Mouse (Mus musculus) liver, embryonic 16.5 days (tissue): Measurements from ENCODE around the gene Tmem196. TPM values are rescaled to one million over a fixed set of nuclear protein-coding genes. Genes with fewer than 3 reads are reported as not detected.

ENCODE experiments used
- ATAC-seq: fragments of 200-750 bp; cut with Nextera tagmentation; 2 replicates; pipeline ENCODE4 v1.8.0; 2017; ENCODE audit warnings: low read depth, mild to moderate bottlenecking, moderate number of reproducible peaks, moderate library complexity
- H3K27ac ChIP-seq: fragments of 300-500 bp; sonication (generic); 2 replicates; pipeline ENCODE4 v1.5.1; 2014; ENCODE audit warnings: mild to moderate bottlenecking, low read length
- H3K27me3 ChIP-seq: fragments of 300-500 bp; sonication (generic); 2 replicates; pipeline ENCODE4 v1.6.1; 2014; ENCODE audit warnings: low read depth, low read length, mixed read lengths; ENCODE audit not compliant: control insufficient read depth, insufficient read depth
- H3K36me3 ChIP-seq: fragments of 300-500 bp; sonication (generic); 2 replicates; pipeline ENCODE4 v1.6.1; 2014; ENCODE audit warnings: mild to moderate bottlenecking; ENCODE audit not compliant: control insufficient read depth, insufficient read depth
- H3K4me1 ChIP-seq: fragments of 300-500 bp; sonication (generic); 2 replicates; pipeline ENCODE4 v1.6.1; 2014; ENCODE audit warnings: low read depth, low read length, mixed read lengths; ENCODE audit not compliant: control insufficient read depth
- H3K4me2 ChIP-seq: fragments of 300-500 bp; sonication (generic); 2 replicates; pipeline ENCODE4 v1.6.1; 2014; ENCODE audit warnings: low read depth, low read length, mixed read lengths
- H3K4me3 ChIP-seq: fragments of 300-500 bp; sonication (generic); 2 replicates; pipeline ENCODE4 v1.5.1; 2014; ENCODE audit warnings: low read depth, mild to moderate bottlenecking, low read length
- H3K9ac ChIP-seq: fragments of 300-500 bp; sonication (generic); 2 replicates; pipeline ENCODE4 v1.6.1; 2014; ENCODE audit warnings: low read depth, low read length
- H3K9me3 ChIP-seq: fragments of 300-500 bp; sonication (generic); replicated peaks from 2 replicates; pipeline ENCODE4 v1.6.1; 2016; ENCODE audit warnings: low read length; ENCODE audit not compliant: control insufficient read depth
- WGBS: fragments of 180-500 bp; shearing (Covaris S2); extraction: QIAGEN DNeasy Blood & Tissue Kit; methylation state at CpG from one replicate; pipeline ENCODE4 v1.1.7; 2014; ENCODE audit not compliant: insufficient replicate concordance; 5-methylcytosine and 5-hydroxymethylcytosine counted together
- polyA plus RNA-seq: library from polyadenylated mRNA; unstranded; fragments of >200 nt; fragmentation: Nextera tagmentation; extraction: Ambion mirVana; gene quantifications from 2 replicates; pipeline ENCODE4 v1.2.1, GENCODE M21; 2015

Gene Tmem196
- polyA plus RNA-seq, result not detected in 2 replicates

- Histone ChIP-seq H3K4me2 (no peak within 1 kb of the TSS), H3K9me3 (no peaks in the 10 kb centered on the region), H3K9ac (no peak within 1 kb of the TSS), H3K27me3 (peaks cover 8% of the 10 kb centered on the region), H3K36me3 (no peaks in the 10 kb centered on the region), H3K4me3 (no peak within 1 kb of the TSS), H3K4me1 (no peaks in the 10 kb centered on the region), H3K27ac (no peak within 1 kb of the TSS)
- no peak for ATAC-seq
- 3% methylated on average over 25 of the region's 25 CpGs for WGBS
Measured at GRCm38 (mm10) chr12:119945589-119946310, at the start of gene Tmem196. TSS of gene Tmem196 (plus strand) at chr12:119945822.

GRCm38 (mm10) chr12:119946311-119946692, 680 bp downstream of the Tmem196 start:
- 5% methylated on average over 14 of the region's 14 CpGs for WGBS
- peaks cover 8% of the 10 kb centered on the region for H3K27me3 ChIP-seq
- no peaks in the 10 kb centered on the region for H3K9me3 ChIP-seq
- H3K36me3 ChIP-seq, result no peaks in the 10 kb centered on the region
- H3K9ac ChIP-seq, result no peak overlapping the region
- H3K27ac ChIP-seq, result no peak overlapping the region
- H3K4me2 ChIP-seq, result no peak overlapping the region
- H3K4me1 ChIP-seq, result no peaks in the 10 kb centered on the region
- 0 out of 2 replicates have a peak, but pooled peaks have one; percentile 24 for ATAC-seq
- no peak overlapping the region for H3K4me3 ChIP-seq

- H3K9ac ChIP-seq, result no peak overlapping the region
- WGBS, result 57% methylated on average over 3 of the region's 3 CpGs
- no peak overlapping the region for H3K4me2 ChIP-seq
- H3K4me1 ChIP-seq, result no peaks in the 10 kb centered on the region
- no peaks in the 10 kb centered on the region for H3K9me3 ChIP-seq
- no peak overlapping the region for H3K27ac ChIP-seq
- no peaks in the 10 kb centered on the region for H3K27me3 ChIP-seq
- H3K4me3 ChIP-seq, result no peak overlapping the region
- H3K36me3 ChIP-seq, result no peaks in the 10 kb centered on the region
- ATAC-seq, result no peak
Measured at GRCm38 (mm10) chr12:119957041-119957440, 11.4 kb downstream of the Tmem196 start.

- WGBS, result 36% methylated on average over 1 of the region's 1 CpGs
- Histone ChIP-seq H3K4me1 (no peaks in the 10 kb centered on the region), H3K9ac (no peak overlapping the region), H3K27me3 (no peaks in the 10 kb centered on the region), H3K36me3 (no peaks in the 10 kb centered on the region), H3K27ac (no peak overlapping the region), H3K9me3 (no peaks in the 10 kb centered on the region), H3K4me2 (no peak overlapping the region), H3K4me3 (no peak overlapping the region)
- no peak for ATAC-seq
Measured at GRCm38 (mm10) chr12:119960730-119961129, 15.1 kb downstream of the Tmem196 start.

- no peak overlapping the region for H3K9ac ChIP-seq
- H3K4me3 ChIP-seq, result no peak overlapping the region
- no peak for ATAC-seq
- no peak overlapping the region for H3K27ac ChIP-seq
- H3K4me2 ChIP-seq, result no peak overlapping the region
- H3K4me1 ChIP-seq, result no peaks in the 10 kb centered on the region
- no peaks in the 10 kb centered on the region for H3K27me3 ChIP-seq
- no peaks in the 10 kb centered on the region for H3K9me3 ChIP-seq
- H3K36me3 ChIP-seq, result no peaks in the 10 kb centered on the region
Measured at GRCm38 (mm10) chr12:119965373-119965772, 19.8 kb downstream of the Tmem196 start.

GRCm38 (mm10) chr12:119970068-119970467, 24.4 kb downstream of the Tmem196 start:
- no peak overlapping the region for H3K27ac ChIP-seq

GRCm38 (mm10) chr12:119981731-119982130, 36.1 kb downstream of the Tmem196 start:
- H3K9me3 ChIP-seq, result no peaks in the 10 kb centered on the region
- H3K36me3 ChIP-seq, result no peaks in the 10 kb centered on the region
- no peaks in the 10 kb centered on the region for H3K4me1 ChIP-seq
- 0% methylated on average over 2 of the region's 2 CpGs for WGBS
- no peak overlapping the region for H3K9ac ChIP-seq
- no peak for ATAC-seq
- no peaks in the 10 kb centered on the region for H3K27me3 ChIP-seq
- H3K27ac ChIP-seq, result no peak overlapping the region
- H3K4me3 ChIP-seq, result no peak overlapping the region
- no peak overlapping the region for H3K4me2 ChIP-seq

More at GRCm38 (mm10) chr12:119970068-119970467, 24.4 kb downstream of the Tmem196 start:
- Histone ChIP-seq H3K4me1 (no peaks in the 10 kb centered on the region), H3K4me3 (no peak overlapping the region), H3K27me3 (no peaks in the 10 kb centered on the region), H3K36me3 (no peaks in the 10 kb centered on the region), H3K9me3 (no peaks in the 10 kb centered on the region), H3K9ac (no peak overlapping the region), H3K4me2 (no peak overlapping the region)
- no peak for ATAC-seq

- no peak overlapping the region for H3K4me2 ChIP-seq
- WGBS, result 28% methylated on average over 1 of the region's 1 CpGs
- H3K27ac ChIP-seq, result no peak overlapping the region
- no peak overlapping the region for H3K4me3 ChIP-seq
- no peak for ATAC-seq
- H3K4me1 ChIP-seq, result no peaks in the 10 kb centered on the region
- no peaks in the 10 kb centered on the region for H3K27me3 ChIP-seq
- no peak overlapping the region for H3K9ac ChIP-seq
- H3K9me3 ChIP-seq, result no peaks in the 10 kb centered on the region
- H3K36me3 ChIP-seq, result no peaks in the 10 kb centered on the region
Measured at GRCm38 (mm10) chr12:119998267-119998666, 52.6 kb downstream of the Tmem196 start.

GRCm38 (mm10) chr12:120004280-120004679, 58.7 kb downstream of the Tmem196 start:
- Histone ChIP-seq H3K27ac (no peak overlapping the region), H3K27me3 (no peaks in the 10 kb centered on the region), H3K4me3 (no peak overlapping the region), H3K4me2 (no peak overlapping the region), H3K9me3 (no peaks in the 10 kb centered on the region), H3K4me1 (no peaks in the 10 kb centered on the region), H3K36me3 (no peaks in the 10 kb centered on the region), H3K9ac (no peak overlapping the region)
- ATAC-seq, result no peak
